Mouse (Mus musculus) testis, adult 2 months (tissue): ENCODE measurements around the gene Ldlrad3. TPM values are rescaled to one million over a fixed set of nuclear protein-coding genes. Genes with fewer than 3 reads are reported as not detected.

ENCODE experiments used
- H3K27ac ChIP-seq: fragments of 200-500 bp; 2 replicates; pipeline ENCODE4 v1.5.1; 2012; ENCODE audit warnings: low read depth, low read length; ENCODE audit not compliant: control insufficient read depth, insufficient read depth
- H3K27me3 ChIP-seq: fragments of 200-500 bp; 2 replicates; pipeline ENCODE4 v1.6.1; 2012; ENCODE audit warnings: mild to moderate bottlenecking, low read length, moderate library complexity; ENCODE audit not compliant: control insufficient read depth, insufficient read depth
- H3K36me3 ChIP-seq: fragments of 200-500 bp; 2 replicates; pipeline ENCODE4 v1.6.1; 2012; ENCODE audit warnings: mild to moderate bottlenecking, low read length; ENCODE audit not compliant: control insufficient read depth, insufficient read depth
- H3K4me1 ChIP-seq: fragments of 200-500 bp; 2 replicates; pipeline ENCODE4 v1.6.1; 2012; ENCODE audit warnings: low read length; ENCODE audit not compliant: control insufficient read depth, insufficient read depth
- H3K4me3 ChIP-seq: fragments of 200-500 bp; 2 replicates; pipeline ENCODE4 v1.5.1; 2012; ENCODE audit warnings: low read depth, mild to moderate bottlenecking, low read length, moderate library complexity, mixed read lengths; ENCODE audit not compliant: control insufficient read depth
- CTCF ChIP-seq: fragments of 200-500 bp; IDR thresholded peaks from 2 replicates; pipeline ENCODE4 v1.5.1; 2012; ENCODE audit warnings: low read depth, mild to moderate bottlenecking, inconsistent platforms, low read length, moderate library complexity; ENCODE audit not compliant: control insufficient read depth, insufficient read depth, insufficient replicate concordance
- POLR2A ChIP-seq: fragments of 200-500 bp; IDR thresholded peaks from 2 replicates; pipeline ENCODE4 v1.6.1; 2012; ENCODE audit warnings: low read depth, mild to moderate bottlenecking, inconsistent platforms, low read length, moderate library complexity; ENCODE audit not compliant: control insufficient read depth
- polyA plus RNA-seq: library from polyadenylated mRNA; depleted of rRNA; stranded (reverse); fragments of >200 nt; gene quantifications from 2 replicates; pipeline ENCODE4 v1.2.3, GENCODE M21; 2012

Ldlrad3 gene
- polyA plus RNA-seq, 1 experiment, result 1.8 TPM

- TF ChIP-seq POLR2A (no peak), CTCF (no peak)
- Histone ChIP-seq H3K4me1 (no peaks in the 10 kb centered on the region), H3K27ac (no peak overlapping the region), H3K27me3 (no peaks in the 10 kb centered on the region), H3K4me3 (no peak overlapping the region), H3K36me3 (no peaks in the 10 kb centered on the region)
Observed at GRCm38 (mm10) chr2:102099702-102100450, 86.3 kb downstream of the Ldlrad3 start.

- Histone ChIP-seq H3K27ac (no peak overlapping the region), H3K36me3 (no peaks in the 10 kb centered on the region), H3K4me3 (no peak overlapping the region), H3K27me3 (no peaks in the 10 kb centered on the region), H3K4me1 (no peaks in the 10 kb centered on the region)
- TF ChIP-seq CTCF (no peak), POLR2A (no peak)
Observed at GRCm38 (mm10) chr2:102099261-102099660, 86.9 kb downstream of the Ldlrad3 start.

GRCm38 (mm10) chr2:102094773-102095172 lies 91.4 kb downstream of the Ldlrad3 start:
- Histone ChIP-seq H3K36me3 (no peaks in the 10 kb centered on the region), H3K4me3 (no peak overlapping the region), H3K27ac (no peak overlapping the region), H3K27me3 (no peaks in the 10 kb centered on the region), H3K4me1 (no peaks in the 10 kb centered on the region)
- no peak for TF ChIP-seq POLR2A
- no peak for TF ChIP-seq CTCF

GRCm38 (mm10) chr2:102094281-102094680 lies 91.9 kb downstream of the Ldlrad3 start:
- H3K36me3 ChIP-seq, result no peaks in the 10 kb centered on the region
- H3K4me3 ChIP-seq, result no peak overlapping the region
- H3K27ac ChIP-seq, result no peak overlapping the region
- no peaks in the 10 kb centered on the region for H3K4me1 ChIP-seq
- no peaks in the 10 kb centered on the region for H3K27me3 ChIP-seq
- TF ChIP-seq CTCF (no peak), POLR2A (no peak)

- Histone ChIP-seq H3K27ac (no peak overlapping the region), H3K4me3 (no peak overlapping the region), H3K4me1 (no peaks in the 10 kb centered on the region), H3K27me3 (no peaks in the 10 kb centered on the region), H3K36me3 (no peaks in the 10 kb centered on the region)
- no peak for TF ChIP-seq POLR2A
- no peak for TF ChIP-seq CTCF
Observed at GRCm38 (mm10) chr2:102092579-102092978, 93.6 kb downstream of the Ldlrad3 start.

GRCm38 (mm10) chr2:102091516-102092350 lies 94.5 kb downstream of the Ldlrad3 start:
- no peak overlapping the region for H3K4me3 ChIP-seq
- H3K36me3 ChIP-seq, result no peaks in the 10 kb centered on the region
- no peaks in the 10 kb centered on the region for H3K27me3 ChIP-seq
- H3K27ac ChIP-seq, result no peak overlapping the region
- TF ChIP-seq CTCF (peak; percentile 35; the same call in 1 of the 2 replicates), POLR2A (no peak)
- no peaks in the 10 kb centered on the region for H3K4me1 ChIP-seq

- no peak overlapping the region for H3K27ac ChIP-seq
- no peaks in the 10 kb centered on the region for H3K27me3 ChIP-seq
- no peak overlapping the region for H3K4me3 ChIP-seq
- TF ChIP-seq POLR2A, result no peak
- TF ChIP-seq CTCF, result no peak
- no peaks in the 10 kb centered on the region for H3K36me3 ChIP-seq
- H3K4me1 ChIP-seq, result no peaks in the 10 kb centered on the region
Observed at GRCm38 (mm10) chr2:102087787-102088186, 98.4 kb downstream of the Ldlrad3 start.
